Mouse (Mus musculus): ENCODE data around the gene Fubp3.

Fubp3 gene

DNA sequence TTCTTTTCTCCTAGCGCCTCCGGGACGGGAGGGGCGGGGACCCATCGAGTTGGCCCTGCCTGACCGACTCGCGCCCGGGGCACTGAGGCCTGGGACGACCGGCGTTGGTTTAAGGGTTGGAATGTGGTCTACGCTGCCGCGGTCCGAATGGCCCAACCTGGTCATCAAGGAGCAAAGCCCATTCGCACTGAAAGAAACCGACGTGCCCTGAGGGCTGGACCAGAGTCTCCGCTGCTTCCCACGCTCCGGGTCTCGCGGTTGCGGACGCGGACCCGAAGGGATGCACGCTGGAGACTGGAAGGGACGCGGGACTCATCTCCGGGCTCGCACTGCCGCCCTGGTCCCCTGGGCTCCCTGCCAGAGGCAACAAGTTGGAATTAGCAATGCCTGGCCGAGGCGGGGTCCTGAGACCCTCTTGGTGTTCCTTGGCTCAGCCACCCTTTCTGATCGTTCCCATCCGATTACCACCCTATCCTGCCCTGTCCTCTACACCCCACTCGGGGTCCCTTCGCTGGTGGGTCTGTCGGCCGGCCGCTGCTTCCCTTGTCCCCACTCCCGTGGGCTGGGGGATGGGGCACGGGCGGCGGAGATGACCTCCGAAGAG lies 63.8 kb downstream of the Fubp3 start:
- H3K27me3 ChIP-seq (ENCODE audit: insufficient read depth, low read length): peaks cover 99% of the 10 kb centered on the region
- H3K4me1 ChIP-seq (replicated peaks; ENCODE audit: low read depth, low read length): peaks cover 74% of the 10 kb centered on the region
- TF ChIP-seq NANOG (IDR thresholded peaks at IDR 0.05; ENCODE audit: borderline replicate concordance, low read length): no peak
- TF ChIP-seq CTCF (conservative IDR thresholded peaks at IDR 0.05; ENCODE audit: low read length): no peak
- no peak for TF ChIP-seq POU5F1 (IDR thresholded peaks at IDR 0.05; ENCODE audit: borderline replicate concordance, low read length)
- no peaks in the 10 kb centered on the region for H3K9me3 ChIP-seq (ENCODE audit: low read length)
- peak overlapping the region; percentile 72 for H3K4me3 ChIP-seq (replicated peaks; ENCODE audit: low read length)
- no peaks in the 10 kb centered on the region for H3K36me3 ChIP-seq (ENCODE audit: insufficient read depth, low read length)

- Histone ChIP-seq H3K36me3 (ENCODE audit: insufficient read depth, low read length) (no peaks in the 10 kb centered on the region), H3K4me1 (replicated peaks; ENCODE audit: low read depth, low read length) (peaks cover 77% of the 10 kb centered on the region), H3K9me3 (ENCODE audit: low read length) (no peaks in the 10 kb centered on the region), H3K27me3 (ENCODE audit: insufficient read depth, low read length) (peaks cover 100% of the 10 kb centered on the region), H3K4me3 (replicated peaks; ENCODE audit: low read length) (peak overlapping the region; percentile 72)
- TF ChIP-seq NANOG (IDR thresholded peaks at IDR 0.05; ENCODE audit: borderline replicate concordance, low read length): no peak
- no peak for TF ChIP-seq POU5F1 (IDR thresholded peaks at IDR 0.05; ENCODE audit: borderline replicate concordance, low read length)
- TF ChIP-seq CTCF (conservative IDR thresholded peaks at IDR 0.05; ENCODE audit: low read length): no peak
Observed at GRCm38 (mm10) chr2:31636742-31637141, 64.3 kb downstream of the Fubp3 start.

- peak overlapping the region; percentile 72 for H3K4me3 ChIP-seq (replicated peaks; ENCODE audit: low read length)
- H3K27me3 ChIP-seq (ENCODE audit: insufficient read depth, low read length): peaks cover 100% of the 10 kb centered on the region
- H3K4me1 ChIP-seq (replicated peaks; ENCODE audit: low read depth, low read length): peaks cover 83% of the 10 kb centered on the region
- no peaks in the 10 kb centered on the region for H3K9me3 ChIP-seq (ENCODE audit: low read length)
- no peak for TF ChIP-seq POU5F1 (IDR thresholded peaks at IDR 0.05; ENCODE audit: borderline replicate concordance, low read length)
- no peak for TF ChIP-seq NANOG (IDR thresholded peaks at IDR 0.05; ENCODE audit: borderline replicate concordance, low read length)
- TF ChIP-seq CTCF (conservative IDR thresholded peaks at IDR 0.05; ENCODE audit: low read length): no peak
- no peaks in the 10 kb centered on the region for H3K36me3 ChIP-seq (ENCODE audit: insufficient read depth, low read length)
Observed at GRCm38 (mm10) chr2:31637311-31637710, 64.9 kb downstream of the Fubp3 start.

DNA sequence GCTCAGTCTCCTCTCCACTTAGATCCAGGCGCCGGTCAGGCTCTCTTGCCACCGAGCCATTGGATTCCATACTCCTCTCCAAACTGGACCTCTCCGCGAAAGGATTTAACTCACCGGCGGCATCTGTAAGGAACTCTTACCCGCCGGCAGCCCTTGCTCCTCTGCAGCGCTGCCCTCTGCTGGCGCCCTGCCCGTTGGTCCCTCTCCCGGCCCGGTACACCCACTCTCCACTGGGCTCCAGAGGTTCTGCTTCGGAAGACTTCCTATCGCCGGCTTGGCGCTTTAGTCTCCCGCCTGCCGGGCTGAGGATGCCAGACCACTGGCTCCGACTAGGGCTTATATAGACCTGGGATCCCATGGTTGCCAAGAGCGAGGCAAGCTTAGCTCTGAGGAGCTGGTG lies 65.4 kb downstream of the Fubp3 start:
- no peak for TF ChIP-seq NANOG (IDR thresholded peaks at IDR 0.05; ENCODE audit: borderline replicate concordance, low read length)
- no peak; the same call in 1 of the 2 replicates for TF ChIP-seq CTCF (conservative IDR thresholded peaks at IDR 0.05; ENCODE audit: low read length)
- Histone ChIP-seq H3K4me1 (replicated peaks; ENCODE audit: low read depth, low read length) (peaks cover 86% of the 10 kb centered on the region), H3K36me3 (ENCODE audit: insufficient read depth, low read length) (no peaks in the 10 kb centered on the region), H3K27me3 (ENCODE audit: insufficient read depth, low read length) (peaks cover 100% of the 10 kb centered on the region), H3K4me3 (replicated peaks; ENCODE audit: low read length) (peak overlapping the region; percentile 39), H3K9me3 (ENCODE audit: low read length) (no peaks in the 10 kb centered on the region)

- Histone ChIP-seq H3K27me3 (ENCODE audit: insufficient read depth, low read length) (peaks cover 100% of the 10 kb centered on the region), H3K4me1 (replicated peaks; ENCODE audit: low read depth, low read length) (peaks cover 85% of the 10 kb centered on the region), H3K36me3 (ENCODE audit: insufficient read depth, low read length) (no peaks in the 10 kb centered on the region), H3K4me3 (replicated peaks; ENCODE audit: low read length) (peak overlapping the region; percentile 39), H3K9me3 (ENCODE audit: low read length) (no peaks in the 10 kb centered on the region)
- no peak for TF ChIP-seq NANOG (IDR thresholded peaks at IDR 0.05; ENCODE audit: borderline replicate concordance, low read length)
- TF ChIP-seq POU5F1 (IDR thresholded peaks at IDR 0.05; ENCODE audit: borderline replicate concordance, low read length): no peak
- no peak for TF ChIP-seq CTCF (conservative IDR thresholded peaks at IDR 0.05; ENCODE audit: low read length)
Observed at GRCm38 (mm10) chr2:31638581-31639465, 66.4 kb downstream of the Fubp3 start.

GRCm38 (mm10) chr2:31639466-31639760 lies 67.0 kb downstream of the Fubp3 start:
- H3K9me3 ChIP-seq (ENCODE audit: low read length): no peaks in the 10 kb centered on the region
- no peaks in the 10 kb centered on the region for H3K36me3 ChIP-seq (ENCODE audit: insufficient read depth, low read length)
- H3K4me3 ChIP-seq (replicated peaks; ENCODE audit: low read length): peak overlapping the region; percentile 39
- TF ChIP-seq NANOG (IDR thresholded peaks at IDR 0.05; ENCODE audit: borderline replicate concordance, low read length) (no peak), CTCF (conservative IDR thresholded peaks at IDR 0.05; ENCODE audit: low read length) (no peak), POU5F1 (IDR thresholded peaks at IDR 0.05; ENCODE audit: borderline replicate concordance, low read length) (no peak)
- H3K27me3 ChIP-seq (ENCODE audit: insufficient read depth, low read length): peaks cover 100% of the 10 kb centered on the region
- H3K4me1 ChIP-seq (replicated peaks; ENCODE audit: low read depth, low read length): peaks cover 79% of the 10 kb centered on the region

DNA sequence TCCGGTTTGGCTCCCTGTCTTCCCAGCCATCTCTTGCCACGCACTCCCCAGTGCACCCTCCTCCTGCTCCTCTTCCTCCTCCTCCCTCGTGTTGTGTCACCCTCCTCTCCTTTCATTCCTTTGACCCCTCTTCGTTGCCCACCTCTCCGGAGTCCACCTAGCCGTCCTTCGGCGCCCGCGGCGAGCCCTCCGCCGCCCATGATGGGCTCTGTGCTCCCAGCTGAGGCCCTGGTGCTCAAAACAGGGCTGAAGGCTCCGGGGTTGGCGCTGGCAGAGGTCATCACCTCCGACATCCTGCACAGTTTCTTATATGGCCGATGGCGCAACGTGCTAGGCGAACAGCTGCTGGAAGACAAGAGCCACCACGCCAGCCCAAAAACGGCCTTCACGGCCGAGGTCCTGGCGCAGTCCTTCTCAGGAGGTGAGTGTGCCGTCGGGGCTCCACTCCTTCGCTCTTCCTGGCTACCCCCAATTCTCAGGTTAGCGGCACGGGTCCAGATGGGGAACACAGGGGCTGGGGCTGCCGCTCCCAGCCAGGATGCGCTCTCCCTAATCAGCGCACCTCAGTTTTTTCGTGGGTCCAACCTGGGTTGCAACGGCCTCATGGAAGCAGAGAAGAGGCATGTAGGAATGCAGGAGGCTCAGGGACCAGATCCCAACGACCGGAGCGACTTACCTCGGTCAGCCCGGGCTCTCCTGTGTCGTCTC lies 67.6 kb downstream of the Fubp3 start, which contains the start of gene Prdm12:
Prdm12 (plus strand) TSS at position 137 of the 708 bp plus-strand sequence.
- Histone ChIP-seq H3K9me3 (ENCODE audit: low read length) (no peaks in the 10 kb centered on the region), H3K36me3 (ENCODE audit: insufficient read depth, low read length) (no peaks in the 10 kb centered on the region), H3K4me1 (replicated peaks; ENCODE audit: low read depth, low read length) (peaks cover 72% of the 10 kb centered on the region), H3K4me3 (replicated peaks; ENCODE audit: low read length) (peak within 1 kb of the TSS; percentile 39), H3K27me3 (ENCODE audit: insufficient read depth, low read length) (peaks cover 100% of the 10 kb centered on the region)
- TF ChIP-seq CTCF (conservative IDR thresholded peaks at IDR 0.05; ENCODE audit: low read length) (no peak), POU5F1 (IDR thresholded peaks at IDR 0.05; ENCODE audit: borderline replicate concordance, low read length) (no peak), NANOG (IDR thresholded peaks at IDR 0.05; ENCODE audit: borderline replicate concordance, low read length) (no peak)
